Mouse (Mus musculus): ENCODE measurements at regions not wholly inside any gene's neighbourhood (a gene's known extent, or its start where the extent isn't known, plus 50 kb on each side); places are given as distances from the start of the nearest gene placed in this dataset.

- TF ChIP-seq CTCF (IDR thresholded peaks at IDR 0.05; ENCODE audit: insufficient read depth, low read depth, low read length) (no peak), POLR2A (IDR thresholded peaks at IDR 0.05; ENCODE audit: insufficient read depth, low read depth, low read length) (no peak)
Observed at GRCm38 (mm10) chr5:17116072-17116471, 256.9 kb upstream of the Speer4f2 start.
